Mouse (Mus musculus) cerebellum, adult 2 months (tissue): ENCODE measurements around the gene Man2a1.

Experiments used
- CTCF ChIP-seq: fragments of 200-500 bp; IDR thresholded peaks from 2 replicates; pipeline ENCODE4 v1.5.1; 2011; ENCODE audit warnings: low read depth, mild to moderate bottlenecking, control low read depth, low read length, moderate library complexity, borderline replicate concordance; ENCODE audit not compliant: insufficient read depth
- POLR2A ChIP-seq: fragments of 200-500 bp; IDR thresholded peaks from 2 replicates; pipeline ENCODE4 v1.6.1; 2011; ENCODE audit warnings: low read length, control low read depth, borderline replicate concordance; ENCODE audit not compliant: insufficient read depth

- TF ChIP-seq CTCF = no peak
- TF ChIP-seq POLR2A = no peak
Observed at GRCm38 (mm10) chr17:64604163-64604562, 3.6 kb downstream of the Man2a1 start.
